Mouse (Mus musculus): ENCODE measurements around the gene Pde7b. TPM values are rescaled to one million over a fixed set of nuclear protein-coding genes. Genes with fewer than 3 reads are reported as not detected.

Pde7b gene
- total and polyA plus RNA-seq, 3 experiments, result not detected

GRCm38 (mm10) chr10:20722651-20723520 lies 2.0 kb downstream of the Pde7b start:
- H3K4me3 ChIP-seq (replicated peaks in 1 of 3; ENCODE audit: low read depth in 2 of 3, low read length in 2 of 3, poor library complexity in 1 of 3), result no peak overlapping the region
- H3K4me2 ChIP-seq (ENCODE audit: insufficient read depth, low read depth, poor library complexity, severe bottlenecking), result no peak overlapping the region
- in situ Hi-C loops (cut with MboI; ENCODE audit: low pct_ligation_motif_present, low pct_unique_long_range_greater_than_20kb, low sequenced_read_pairs) (no loop called here), dilution Hi-C loops (cut with MboI; ENCODE audit: extremely low pct_ligation_motif_present, extremely low pct_unique_long_range_greater_than_20kb, low sequenced_read_pairs) (no loop called here)
- H3K9me3 ChIP-seq (replicated peaks; ENCODE audit: low read length), result no peaks in the 10 kb centered on the region
- no peaks in the 10 kb centered on the region for H3K79me2 ChIP-seq (replicated peaks; ENCODE audit: control insufficient read depth, extremely low read depth, insufficient read depth, poor library complexity, severe bottlenecking)
- H3K9ac ChIP-seq (ENCODE audit: insufficient read depth, low read depth), result no peak overlapping the region
- no peak overlapping the region for H3K27ac ChIP-seq (ENCODE audit: insufficient read depth, low read depth)
- H3K27me3 ChIP-seq (replicated peaks), result no peaks in the 10 kb centered on the region
- no peak for DNase-seq (ENCODE audit: extremely low read depth)
- H3K4me1 ChIP-seq (ENCODE audit: control insufficient read depth in 1 of 2, insufficient read depth in 2 of 2), result no peaks in the 10 kb centered on the region
- H3K36me3 ChIP-seq (replicated peaks in 1 of 2; ENCODE audit: control insufficient read depth in 1 of 2, insufficient read depth in 1 of 2, low read length in 1 of 2), result no peaks in the 10 kb centered on the region
- TF ChIP-seq ELF1 (IDR thresholded peaks at IDR 0.05; ENCODE audit: low read depth, low read length) (no peak), POLR2AphosphoS2 (IDR thresholded peaks at IDR 0.05; ENCODE audit: low read depth, low read length) (no peak), SIN3A (IDR thresholded peaks at IDR 0.05; ENCODE audit: low read length) (no peak), SMC3 (IDR thresholded peaks at IDR 0.05; ENCODE audit: low read depth, low read length) (no peak), CHD1 (IDR thresholded peaks at IDR 0.05; ENCODE audit: low read depth, low read length) (no peak), JUN (IDR thresholded peaks at IDR 0.05; ENCODE audit: insufficient read depth, low read depth, low read length) (no peak), MYC (IDR thresholded peaks at IDR 0.05; ENCODE audit: low read depth, low read length) (no peak), TCF12 (IDR thresholded peaks at IDR 0.05; ENCODE audit: low read depth, low read length) (no peak), ZC3H11A (IDR thresholded peaks at IDR 0.05; ENCODE audit: low read depth, low read length) (no peak), MAZ (IDR thresholded peaks at IDR 0.05; ENCODE audit: low read depth, low read length) (no peak), MAFK (IDR thresholded peaks at IDR 0.05; ENCODE audit: insufficient replicate concordance, low read length) (no peak), ZKSCAN1 (IDR thresholded peaks at IDR 0.05; ENCODE audit: borderline replicate concordance, low read depth, low read length) (no peak), E2F4 (IDR thresholded peaks at IDR 0.05; ENCODE audit: insufficient replicate concordance, low read depth, low read length) (no peak), RCOR1 (conservative IDR thresholded peaks at IDR 0.05; ENCODE audit: low read depth, low read length) (no peak), JUND (conservative IDR thresholded peaks at IDR 0.05; ENCODE audit: low read depth, low read length) (no peak), NRF1 (IDR thresholded peaks at IDR 0.05; ENCODE audit: low read depth, low read length) (no peak), EP300 (IDR thresholded peaks at IDR 0.05; ENCODE audit: low read length) (no peak), RAD21 (IDR thresholded peaks at IDR 0.05; ENCODE audit: low read depth, low read length) (no peak)

DNA sequence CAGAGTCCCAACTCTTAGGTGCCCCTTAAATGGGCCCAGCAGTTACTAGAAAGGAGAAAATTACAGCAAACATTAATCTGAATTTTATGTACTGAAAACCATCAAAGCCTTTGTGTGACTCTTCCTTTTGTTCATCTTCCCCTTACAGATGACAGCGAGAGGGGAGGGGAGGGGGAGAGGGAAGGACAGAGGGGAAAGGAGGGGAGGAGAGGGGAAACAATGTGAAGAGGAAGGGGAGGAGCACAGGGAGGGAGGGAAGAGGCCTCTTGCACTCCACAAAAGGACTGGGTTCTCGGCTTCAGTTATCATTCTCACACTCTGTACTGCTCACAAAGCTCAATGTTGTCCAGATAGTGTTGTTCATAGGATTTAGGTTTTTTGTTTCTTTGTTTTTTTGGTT lies 5.7 kb downstream of the Pde7b start:
- TF ChIP-seq BHLHE40 (IDR thresholded peaks at IDR 0.05; ENCODE audit: low read depth, low read length), result no peak
- TF ChIP-seq NRF1 (IDR thresholded peaks at IDR 0.05; ENCODE audit: low read depth, low read length), result no peak
- TF ChIP-seq USF1 (IDR thresholded peaks at IDR 0.05; ENCODE audit: low read depth, low read length), result no peak
- no peak for TF ChIP-seq MXI1 (IDR thresholded peaks at IDR 0.05; ENCODE audit: low read depth, low read length)
- DNase-seq (ENCODE audit: extremely low read depth), result no peak
- Histone ChIP-seq H3K79me2 (replicated peaks; ENCODE audit: control insufficient read depth, extremely low read depth, insufficient read depth, poor library complexity, severe bottlenecking) (no peaks in the 10 kb centered on the region), H3K9ac (ENCODE audit: insufficient read depth, low read depth) (no peak overlapping the region), H3K36me3 (replicated peaks in 1 of 2; ENCODE audit: control insufficient read depth in 1 of 2, insufficient read depth in 1 of 2, low read length in 1 of 2) (no peaks in the 10 kb centered on the region), H3K4me1 (ENCODE audit: control insufficient read depth in 1 of 2, insufficient read depth in 2 of 2) (no peaks in the 10 kb centered on the region), H3K4me3 (replicated peaks in 1 of 3; ENCODE audit: low read depth in 2 of 3, low read length in 2 of 3, poor library complexity in 1 of 3) (no peak overlapping the region), H3K27me3 (replicated peaks) (no peaks in the 10 kb centered on the region), H3K9me3 (replicated peaks; ENCODE audit: low read length) (no peaks in the 10 kb centered on the region), H3K4me2 (ENCODE audit: insufficient read depth, low read depth, poor library complexity, severe bottlenecking) (no peak overlapping the region), H3K27ac (ENCODE audit: insufficient read depth, low read depth) (no peak overlapping the region)
- in situ Hi-C loops (cut with MboI; ENCODE audit: low pct_ligation_motif_present, low pct_unique_long_range_greater_than_20kb, low sequenced_read_pairs) (no loop called here), dilution Hi-C loops (cut with MboI; ENCODE audit: extremely low pct_ligation_motif_present, extremely low pct_unique_long_range_greater_than_20kb, low sequenced_read_pairs) (no loop called here)

Data from CH12.LX (cell line).